Mouse (Mus musculus) forebrain, embryonic 14.5 days (tissue): ENCODE results near the gene Tyk2. TPM values are rescaled to one million over a fixed set of nuclear protein-coding genes. Genes with fewer than 3 reads are reported as not detected.
A peak's percentile ranks its signal among the peaks of the same experiment; 100 is the strongest.

Experiments
- ATAC-seq: fragments of 200-750 bp; cut with Nextera tagmentation; 2 replicates; pipeline ENCODE4 v1.8.0; 2017; ENCODE audit warnings: mild to moderate bottlenecking, moderate library complexity
- DNase-seq: peaks from one replicate; pipeline ENCODE4 v3.0.0-alpha.2; 2015; ENCODE audit warnings: low spot score
- H3K27ac ChIP-seq: fragments of 300-500 bp; sonication (generic); 2 replicates; pipeline ENCODE4 v1.5.1; 2014; ENCODE audit warnings: low read depth, mild to moderate bottlenecking, control low read depth, low read length, moderate library complexity
- H3K27me3 ChIP-seq: fragments of 300-500 bp; sonication (generic); replicated peaks from 2 replicates; pipeline ENCODE4 v1.6.1; 2014; ENCODE audit warnings: low read length, control low read depth, mixed read lengths; ENCODE audit not compliant: control insufficient read depth, insufficient read depth
- H3K36me3 ChIP-seq: fragments of 300-500 bp; sonication (generic); 2 replicates; pipeline ENCODE4 v1.6.1; 2014; ENCODE audit warnings: low read length, control low read depth; ENCODE audit not compliant: control insufficient read depth, insufficient read depth
- H3K4me1 ChIP-seq: fragments of 300-500 bp; sonication (generic); 2 replicates; pipeline ENCODE4 v1.6.1; 2014; ENCODE audit warnings: antibody characterized with exemption, low read length, control low read depth; ENCODE audit not compliant: control insufficient read depth, insufficient read depth
- H3K4me2 ChIP-seq: fragments of 300-500 bp; sonication (generic); 2 replicates; pipeline ENCODE4 v1.6.1; 2014; ENCODE audit warnings: mild to moderate bottlenecking, control low read depth, low read length
- H3K4me3 ChIP-seq: fragments of 300-500 bp; sonication (generic); 2 replicates; pipeline ENCODE4 v1.5.1; 2014; ENCODE audit warnings: low read depth, low read length, control low read depth
- H3K9ac ChIP-seq: fragments of 300-500 bp; sonication (generic); 2 replicates; pipeline ENCODE4 v1.6.1; 2014; ENCODE audit warnings: mild to moderate bottlenecking, low read length, control low read depth, moderate library complexity
- H3K9me3 ChIP-seq: fragments of 300-500 bp; sonication (generic); replicated peaks from 2 replicates; pipeline ENCODE4 v1.6.1; 2016; ENCODE audit warnings: low read length, control low read depth, mixed read lengths; ENCODE audit not compliant: control insufficient read depth
- WGBS: fragments of 180-500 bp; shearing (Covaris S2); extraction: QIAGEN DNeasy Blood & Tissue Kit; methylation state at CpG from one replicate; pipeline ENCODE4 v1.1.7; 2014; 5-methylcytosine and 5-hydroxymethylcytosine counted together
- polyA plus RNA-seq: library from polyadenylated mRNA; unstranded; fragments of >200 nt; fragmentation: Nextera tagmentation; extraction: Ambion mirVana; gene quantifications from 2 replicates; pipeline ENCODE4 v1.2.1, GENCODE M21; 2014

Tyk2 gene
- polyA plus RNA-seq, 1 experiment from 2014 or later: 5.0 TPM

GRCm38 (mm10) chr9:21137229-21137628, 6.2 kb upstream of the Tyk2 start:
- peaks cover 56% of the 10 kb centered on the region for H3K36me3 ChIP-seq
- ATAC-seq (no peak), DNase-seq (peak; percentile 73)
- no peak overlapping the region for H3K27ac ChIP-seq
- no peaks in the 10 kb centered on the region for H3K4me1 ChIP-seq
- no peak overlapping the region for H3K4me3 ChIP-seq
- no peaks in the 10 kb centered on the region for H3K27me3 ChIP-seq
- WGBS: 50% methylated on average over 3 of the region's 3 CpGs
- H3K9ac ChIP-seq: no peak overlapping the region
- no peaks in the 10 kb centered on the region for H3K9me3 ChIP-seq
- H3K4me2 ChIP-seq: no peak overlapping the region

- no peak overlapping the region for H3K9ac ChIP-seq
- no peak for ATAC-seq
- H3K4me1 ChIP-seq: no peaks in the 10 kb centered on the region
- H3K9me3 ChIP-seq: no peaks in the 10 kb centered on the region
- 91% methylated on average over 6 of the region's 6 CpGs for WGBS
- no peak for DNase-seq
- H3K27ac ChIP-seq: no peak overlapping the region
- H3K27me3 ChIP-seq: no peaks in the 10 kb centered on the region
- no peak overlapping the region for H3K4me3 ChIP-seq
- no peak overlapping the region for H3K4me2 ChIP-seq
- H3K36me3 ChIP-seq: peaks cover 48% of the 10 kb centered on the region
Measured at GRCm38 (mm10) chr9:21136401-21136800, 5.4 kb upstream of the Tyk2 start.

- Histone ChIP-seq H3K4me2 (no peak overlapping the region), H3K4me3 (no peak overlapping the region), H3K9me3 (no peaks in the 10 kb centered on the region), H3K27me3 (no peaks in the 10 kb centered on the region), H3K4me1 (no peaks in the 10 kb centered on the region), H3K9ac (no peak overlapping the region), H3K27ac (no peak overlapping the region), H3K36me3 (peaks cover 43% of the 10 kb centered on the region)
- no peak for ATAC-seq
- WGBS: 85% methylated on average over 1 of the region's 1 CpGs
- no peak for DNase-seq
Measured at GRCm38 (mm10) chr9:21135941-21136381, 4.9 kb upstream of the Tyk2 start.

GRCm38 (mm10) chr9:21135329-21135890, 4.4 kb upstream of the Tyk2 start:
- H3K9me3 ChIP-seq: no peaks in the 10 kb centered on the region

GRCm38 (mm10) chr9:21134595-21135328, 3.7 kb upstream of the Tyk2 start:
- H3K27me3 ChIP-seq: no peaks in the 10 kb centered on the region
- ATAC-seq: no peak
- no peak overlapping the region for H3K9ac ChIP-seq
- DNase-seq: no peak
- H3K9me3 ChIP-seq: no peaks in the 10 kb centered on the region
- WGBS: 78% methylated on average over 9 of the region's 9 CpGs
- no peak overlapping the region for H3K4me3 ChIP-seq
- no peak overlapping the region for H3K4me2 ChIP-seq
- no peaks in the 10 kb centered on the region for H3K4me1 ChIP-seq
- peaks cover 31% of the 10 kb centered on the region for H3K36me3 ChIP-seq
- H3K27ac ChIP-seq: no peak overlapping the region

More at GRCm38 (mm10) chr9:21135329-21135890, 4.4 kb upstream of the Tyk2 start:
- no peak for DNase-seq
- H3K4me1 ChIP-seq: no peaks in the 10 kb centered on the region
- no peak overlapping the region for H3K27ac ChIP-seq
- no peak for ATAC-seq
- H3K27me3 ChIP-seq: no peaks in the 10 kb centered on the region
- H3K4me3 ChIP-seq: no peak overlapping the region
- no peak overlapping the region for H3K4me2 ChIP-seq
- peaks cover 38% of the 10 kb centered on the region for H3K36me3 ChIP-seq
- H3K9ac ChIP-seq: no peak overlapping the region
- 80% methylated on average over 4 of the region's 4 CpGs for WGBS

- Histone ChIP-seq H3K27me3 (no peaks in the 10 kb centered on the region), H3K9me3 (no peaks in the 10 kb centered on the region), H3K4me3 (no peak overlapping the region), H3K4me2 (no peak overlapping the region), H3K9ac (no peak overlapping the region), H3K4me1 (no peaks in the 10 kb centered on the region), H3K27ac (no peak overlapping the region), H3K36me3 (peaks cover 15% of the 10 kb centered on the region)
- ATAC-seq (no peak), DNase-seq (no peak)
- 84% methylated on average over 9 of the region's 9 CpGs for WGBS
Measured at GRCm38 (mm10) chr9:21133064-21133707, 2.1 kb upstream of the Tyk2 start.

GRCm38 (mm10) chr9:21132102-21132775, 1.2 kb upstream of the Tyk2 start:
- peaks cover 7% of the 10 kb centered on the region; the same call in 1 of the 2 replicates for H3K36me3 ChIP-seq
- ATAC-seq (no peak), DNase-seq (peak; percentile 21)
- no peak overlapping the region for H3K27ac ChIP-seq
- H3K9ac ChIP-seq: no peak overlapping the region
- H3K9me3 ChIP-seq: no peaks in the 10 kb centered on the region
- H3K4me2 ChIP-seq: no peak overlapping the region
- no peak overlapping the region for H3K4me3 ChIP-seq
- no peaks in the 10 kb centered on the region for H3K4me1 ChIP-seq
- 87% methylated on average over 12 of the region's 12 CpGs for WGBS
- H3K27me3 ChIP-seq: no peaks in the 10 kb centered on the region

- H3K27me3 ChIP-seq: no peaks in the 10 kb centered on the region
- H3K36me3 ChIP-seq: peaks cover 25% of the 10 kb centered on the region
- ATAC-seq (no peak), DNase-seq (no peak)
- H3K9ac ChIP-seq: no peak overlapping the region
- 95% methylated on average over 2 of the region's 2 CpGs for WGBS
- no peaks in the 10 kb centered on the region for H3K9me3 ChIP-seq
- H3K27ac ChIP-seq: no peak overlapping the region
- H3K4me1 ChIP-seq: no peaks in the 10 kb centered on the region
- H3K4me2 ChIP-seq: no peak overlapping the region
- H3K4me3 ChIP-seq: no peak overlapping the region
Measured at GRCm38 (mm10) chr9:21126259-21126627, 4.8 kb downstream of the Tyk2 start.
